Mouse (Mus musculus) monocyte, adult 5-6 weeks (primary cell): ENCODE measurements around the gene 4931406P16Rik. TPM values are rescaled to one million over a fixed set of nuclear protein-coding genes. Genes with fewer than 3 reads are reported as not detected.

Source experiments
- total RNA-seq: library from RNA; stranded (forward); fragments of 200-1000, 200-491, 200-594 nt; gene quantifications from 3 replicates; pipeline ENCODE4 v1.2.3, GENCODE M21; 2017

4931406P16Rik gene
- total RNA-seq, 1 experiment from 2014 or later = 28.1 TPM

Other genes starting within 250 kb of the 4931406P16Rik start
- not detected in 3 replicates for gene Scgb1b30, start 218.1 kb downstream of the 4931406P16Rik start, total RNA-seq
- not detected in 3 replicates for gene Wtip, start 180.3 kb downstream of the 4931406P16Rik start, total RNA-seq
- 107 to 120 TPM (median 115 TPM) in 3 replicates for gene Uba2, start 144.0 kb downstream of the 4931406P16Rik start, total RNA-seq
- gene Pdcd2l, start 116.9 kb downstream of the 4931406P16Rik start, total RNA-seq = 22.9 to 36.0 TPM (median 31.0 TPM) in 3 replicates
- 219 to 290 TPM (median 277 TPM) in 3 replicates for gene Gpi1, start 83.2 kb downstream of the 4931406P16Rik start, total RNA-seq
- gene Gm6096, start 62.5 kb downstream of the 4931406P16Rik start, total RNA-seq = not detected in 3 replicates
- 94.4 to 159 TPM (median 97.2 TPM) in 3 replicates for gene Lsm14a, start 79.8 kb upstream of the 4931406P16Rik start, total RNA-seq